ENCODE assay signal across 7 mouse cellular contexts in the genomic region with DNA sequence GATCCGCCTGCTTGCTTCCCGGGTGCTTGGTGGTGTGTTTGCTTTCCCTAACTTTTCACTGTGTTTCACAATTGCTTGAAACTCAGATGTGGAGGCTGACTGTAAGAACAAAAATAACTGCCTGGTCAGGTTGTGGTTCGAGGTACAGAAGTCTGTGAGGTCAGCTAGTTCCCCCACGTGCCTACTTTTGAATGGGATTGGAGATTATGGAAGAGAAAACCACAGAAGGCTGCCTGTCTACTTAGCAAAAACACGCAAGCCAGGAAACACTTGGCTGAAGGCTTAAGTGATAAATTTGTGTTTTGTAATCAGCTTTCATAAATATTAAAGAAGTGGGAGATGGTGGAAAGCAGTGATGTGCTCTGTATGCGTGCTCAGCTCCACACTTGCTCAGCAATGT.
DNase-seq lines count a peak whose midpoint lies in the region; ATAC-seq and TF ChIP-seq lines count a peak whose summit lies in the region.

No protein-coding gene starts in this region.

- no peaks in the 10 kb centered on the region for H3K27me3 ChIP-seq in lung, embryonic 15.5 days
- 0 out of 2 replicates have a peak, but pooled peaks cover 4% of the 10 kb centered on the region for H3K27me3 ChIP-seq in forebrain, embryonic 13.5 days
- H3K27me3 ChIP-seq in limb, embryonic 14.5 days (ENCODE audit: control insufficient read depth, insufficient read depth, low read length): no peaks in the 10 kb centered on the region
- H3K27me3 ChIP-seq in stomach, embryonic 14.5 days (ENCODE audit: control insufficient read depth, insufficient read depth, low read length): no peaks in the 10 kb centered on the region

- peaks cover 83% of the 10 kb centered on the region for H3K4me1 ChIP-seq in lung, embryonic 15.5 days
- peaks cover 48% of the 10 kb centered on the region for H3K4me1 ChIP-seq in forebrain, embryonic 13.5 days
- H3K4me1 ChIP-seq in limb, embryonic 14.5 days (ENCODE audit: control insufficient read depth, insufficient read depth, low read length): peaks cover 36% of the 10 kb centered on the region
- peaks cover 59% of the 10 kb centered on the region for H3K4me1 ChIP-seq in stomach, embryonic 14.5 days (ENCODE audit: control insufficient read depth, insufficient read depth, low read length)

- peaks cover 10% of the 10 kb centered on the region; the same call in 1 of the 2 replicates for H3K36me3 ChIP-seq in lung, embryonic 15.5 days
- peaks cover 27% of the 10 kb centered on the region for H3K36me3 ChIP-seq in forebrain, embryonic 13.5 days (ENCODE audit: poor library complexity, severe bottlenecking)
- peaks cover 18% of the 10 kb centered on the region for H3K36me3 ChIP-seq in limb, embryonic 14.5 days (ENCODE audit: control insufficient read depth, insufficient read depth, low read length)
- H3K36me3 ChIP-seq in stomach, embryonic 14.5 days (ENCODE audit: control insufficient read depth, insufficient read depth, low read length): peaks cover 3% of the 10 kb centered on the region; the same call in 1 of the 2 replicates

- H3K9ac ChIP-seq in lung, embryonic 15.5 days: peak overlapping the region; percentile 27; the same call in 1 of the 2 replicates
- H3K9ac ChIP-seq in forebrain, embryonic 13.5 days: peak overlapping the region; percentile 51; the same call in 1 of the 2 replicates
- H3K9ac ChIP-seq in limb, embryonic 14.5 days (ENCODE audit: low read depth, low read length, severe bottlenecking): no peak overlapping the region
- no peak overlapping the region; the same call in 1 of the 2 replicates for H3K9ac ChIP-seq in stomach, embryonic 14.5 days (replicated peaks; ENCODE audit: low read depth, low read length)

- H3K9me3 ChIP-seq in lung, embryonic 15.5 days: no peaks in the 10 kb centered on the region
- H3K9me3 ChIP-seq in forebrain, embryonic 13.5 days (replicated peaks): no peaks in the 10 kb centered on the region
- no peaks in the 10 kb centered on the region for H3K9me3 ChIP-seq in limb, embryonic 14.5 days (ENCODE audit: control insufficient read depth, low read length)
- no peaks in the 10 kb centered on the region for H3K9me3 ChIP-seq in stomach, embryonic 14.5 days (ENCODE audit: control insufficient read depth, low read depth, low read length)

- ATAC-seq in lung, embryonic 15.5 days (ENCODE audit: borderline replicate concordance, extremely low read depth, low FRiP score, low TSS enrichment): no peak
- ATAC-seq in forebrain, embryonic 13.5 days: no peak
- no peak for ATAC-seq in limb, embryonic 14.5 days (ENCODE audit: low FRiP score, low read depth)
- ATAC-seq in stomach, embryonic 14.5 days (ENCODE audit: insufficient number of reproducible peaks, insufficient read depth, low FRiP score, low read depth): no peak

- H3K27ac ChIP-seq in lung, embryonic 15.5 days: peak overlapping the region; percentile 95
- H3K27ac ChIP-seq in forebrain, embryonic 13.5 days: peak overlapping the region; percentile 62
- peak overlapping the region; percentile 38; the same call in 1 of the 2 replicates for H3K27ac ChIP-seq in limb, embryonic 14.5 days (replicated peaks; ENCODE audit: low read depth, low read length)
- peak overlapping the region; percentile 90 for H3K27ac ChIP-seq in stomach, embryonic 14.5 days (ENCODE audit: low read length)

- WGBS in lung, embryonic 15.5 days: 44% methylated on average over 6 of the region's 6 CpGs
- 60% methylated on average over 6 of the region's 6 CpGs for WGBS in forebrain, embryonic 13.5 days
- 74% methylated on average over 6 of the region's 6 CpGs for WGBS in limb, embryonic 14.5 days
- WGBS in stomach, embryonic 14.5 days: 53% methylated on average over 6 of the region's 6 CpGs

- no peak overlapping the region for H3K4me3 ChIP-seq in lung, embryonic 15.5 days
- H3K4me3 ChIP-seq in forebrain, embryonic 13.5 days: no peak overlapping the region; the same call in 1 of the 2 replicates
- no peak overlapping the region for H3K4me3 ChIP-seq in limb, embryonic 14.5 days (replicated peaks; ENCODE audit: low read length)
- no peak overlapping the region for H3K4me3 ChIP-seq in stomach, embryonic 14.5 days (ENCODE audit: low read depth, low read length)

- no peak for TF ChIP-seq POLR2A in limb, embryonic 14.5 days (IDR thresholded peaks at IDR 0.05; ENCODE audit: borderline replicate concordance, extremely low read depth, insufficient read depth, insufficient read length)

- H3K4me2 ChIP-seq in lung, embryonic 15.5 days: peak overlapping the region; percentile 34
- peak overlapping the region; percentile 41 for H3K4me2 ChIP-seq in forebrain, embryonic 13.5 days
- H3K4me2 ChIP-seq in limb, embryonic 14.5 days (replicated peaks; ENCODE audit: low read depth, low read length, severe bottlenecking): peak overlapping the region; percentile 17; the same call in 1 of the 2 replicates
- H3K4me2 ChIP-seq in stomach, embryonic 14.5 days (replicated peaks; ENCODE audit: low read depth, low read length): peak overlapping the region; percentile 25; the same call in 1 of the 2 replicates

- no peak for DNase-seq in lung, postnatal 10 days
- no peak for DNase-seq in limb, embryonic 14.5 days (ENCODE audit: low spot score)
- DNase-seq in right cerebral cortex, adult 18-20 months: no peak
- no peak for DNase-seq in gastrocnemius, adult 18-20 months (ENCODE audit: low spot score)

Comparison
In these comparisons a context has a peak if more than half of its experiments do, and no peak if none do; other contexts are left out.
1. H3K27ac ChIP-seq: peak in every context shown above with its lines; median percentile 95 in lung, embryonic 15.5 days; 90 in stomach, embryonic 14.5 days; 62 in forebrain, embryonic 13.5 days; 38 in limb, embryonic 14.5 days.
2. H3K9ac ChIP-seq: peak in lung, embryonic 15.5 days (single experiment) and forebrain, embryonic 13.5 days (single experiment); none in limb, embryonic 14.5 days (single experiment) and stomach, embryonic 14.5 days (single experiment).
3. Peak in every context shown above with its lines, with median percentiles within 50 percentile points of each other: H3K4me2 ChIP-seq.